Mouse (Mus musculus) megakaryocyte progenitor cell, adult 5-6 weeks (primary cell): ENCODE measurements around the gene Tbc1d32. TPM values are rescaled to one million over a fixed set of nuclear protein-coding genes. Genes with fewer than 3 reads are reported as not detected.
A peak's percentile ranks its signal among the peaks of the same experiment; 100 is the strongest.
"Not testable (repeated sequence)": the region's sequence is repeated elsewhere in the genome, so short reads cannot be mapped to it uniquely, and the experiment has no call there.

Experiments
- ATAC-seq: replicated peaks from 2 replicates; pipeline ENCODE4 v1.8.0; 2016; ENCODE audit warnings: mild to moderate bottlenecking, moderate TSS enrichment, inconsistent platforms; ENCODE audit not compliant: poor library complexity
- total RNA-seq, 2 experiments: library from RNA; stranded (forward) in 1 of 2; stranded (reverse) in 1 of 2; fragments of 157-497, 149-512 nt in 1 of 2; fragments of 200-1000 nt in 1 of 2; gene quantifications; 2 replicates each; pipeline versions ENCODE4 v1.2.3 to v1.2.4; 2015 to 2017

The Tbc1d32 gene
- 3.6 and 3.9 TPM in 2 replicates for total RNA-seq (2015)
- 3.6 and 5.3 TPM in 2 replicates for total RNA-seq (2017)

- peak; percentile 95 for ATAC-seq
Observed at GRCm38 (mm10) chr10:56228568-56229209, at the start of gene Tbc1d32. Tbc1d32 (minus strand) TSS chr10:56228689.

- ATAC-seq, result no peak
Observed at GRCm38 (mm10) chr10:56227771-56228275, 666 bp downstream of the Tbc1d32 start.

- ATAC-seq, result no peak
Observed at GRCm38 (mm10) chr10:56215797-56216196, 12.7 kb downstream of the Tbc1d32 start.

GRCm38 (mm10) chr10:56210343-56210742 is 18.1 kb downstream of the Tbc1d32 start:
- ATAC-seq, result no peak

GRCm38 (mm10) chr10:56206802-56207404 is 21.6 kb downstream of the Tbc1d32 start:
- ATAC-seq, result no peak

- no peak for ATAC-seq
Observed at GRCm38 (mm10) chr10:56204348-56204747, 24.1 kb downstream of the Tbc1d32 start.

GRCm38 (mm10) chr10:56199902-56200301 is 28.6 kb downstream of the Tbc1d32 start:
- no peak for ATAC-seq

- ATAC-seq, result no peak
Observed at GRCm38 (mm10) chr10:56198691-56199090, 29.8 kb downstream of the Tbc1d32 start.

- no peak for ATAC-seq
Observed at GRCm38 (mm10) chr10:56194310-56194709, 34.2 kb downstream of the Tbc1d32 start.

- ATAC-seq, result no peak
Observed at GRCm38 (mm10) chr10:56181727-56182126, 46.8 kb downstream of the Tbc1d32 start.

GRCm38 (mm10) chr10:56173184-56173583 is 55.3 kb downstream of the Tbc1d32 start:
- ATAC-seq, result no peak

GRCm38 (mm10) chr10:56167721-56168120 is 60.8 kb downstream of the Tbc1d32 start:
- not testable (repeated sequence) for ATAC-seq

- ATAC-seq, result no peak
Observed at GRCm38 (mm10) chr10:56165758-56166157, 62.7 kb downstream of the Tbc1d32 start.

GRCm38 (mm10) chr10:56164411-56164810 is 64.1 kb downstream of the Tbc1d32 start:
- no peak for ATAC-seq

GRCm38 (mm10) chr10:56158748-56159147 is 69.7 kb downstream of the Tbc1d32 start:
- ATAC-seq, result 0 out of 2 replicates have a peak, but pooled peaks have one; percentile 20

- no peak for ATAC-seq
Observed at GRCm38 (mm10) chr10:56158207-56158606, 70.3 kb downstream of the Tbc1d32 start.

GRCm38 (mm10) chr10:56156956-56157355 is 71.5 kb downstream of the Tbc1d32 start:
- peak; percentile 74 for ATAC-seq

GRCm38 (mm10) chr10:56148920-56149319 is 79.6 kb downstream of the Tbc1d32 start:
- no peak for ATAC-seq

GRCm38 (mm10) chr10:56137191-56137590 is 91.3 kb downstream of the Tbc1d32 start:
- no peak for ATAC-seq

GRCm38 (mm10) chr10:56129642-56130041 is 98.8 kb downstream of the Tbc1d32 start:
- no peak for ATAC-seq

GRCm38 (mm10) chr10:56126972-56127371 is 101.5 kb downstream of the Tbc1d32 start:
- ATAC-seq, result no peak

- ATAC-seq, result peak; percentile 33
Observed at GRCm38 (mm10) chr10:56115636-56116180, 112.8 kb downstream of the Tbc1d32 start.
